Comparison of ENCODE assay signal across 18 mouse cellular contexts in genomic region chr15:13076908-13077669, GRCm38 (mm10).
A peak's percentile ranks its signal among the peaks of the same experiment; 100 is the strongest.
DNase-seq lines count a peak whose midpoint lies in the region; ATAC-seq and TF ChIP-seq lines count a peak whose summit lies in the region.
"Had no signal": no experiment of that assay in that cellular context is flagged by ENCODE, and none has a peak within 500 bp of the region (broad histone marks: within the 10 kb centered on the region; RNA-seq: fewer than 3 reads in every experiment).

No protein-coding gene starts in this region.

- H3K27ac ChIP-seq in hindbrain, postnatal 0 days = no peak overlapping the region
- no peak overlapping the region for H3K27ac ChIP-seq in hindbrain, embryonic 10.5 days
- H3K27ac ChIP-seq in limb, embryonic 10.5 days = no peak overlapping the region
- H3K27ac ChIP-seq: embryonic facial prominence, embryonic 12.5 days; heart, embryonic 10.5 days; liver, embryonic 14.5 days had no signal

- no peak overlapping the region for H3K4me2 ChIP-seq in hindbrain, postnatal 0 days (ENCODE audit: low read depth, low read length)
- H3K4me2 ChIP-seq: embryonic facial prominence, embryonic 12.5 days had no signal

- no peak for TF ChIP-seq CTCF in hindbrain, postnatal 0 days (IDR thresholded peaks at IDR 0.05; ENCODE audit: low read depth)

- H3K4me3 ChIP-seq in hindbrain, postnatal 0 days (ENCODE audit: low read length) = no peak overlapping the region
- H3K4me3 ChIP-seq in hindbrain, embryonic 10.5 days = no peak overlapping the region
- no peak overlapping the region for H3K4me3 ChIP-seq in limb, embryonic 10.5 days
- H3K4me3 ChIP-seq: embryonic facial prominence, embryonic 12.5 days; heart, embryonic 10.5 days had no signal

- no peaks in the 10 kb centered on the region for H3K27me3 ChIP-seq in hindbrain, postnatal 0 days (ENCODE audit: insufficient read depth, low read length)
- H3K27me3 ChIP-seq in hindbrain, embryonic 10.5 days (ENCODE audit: insufficient read depth, poor library complexity, severe bottlenecking) = no peaks in the 10 kb centered on the region
- H3K27me3 ChIP-seq in limb, embryonic 10.5 days (ENCODE audit: low read depth, poor library complexity, severe bottlenecking) = no peaks in the 10 kb centered on the region
- H3K27me3 ChIP-seq: embryonic facial prominence, embryonic 12.5 days had no signal

- no peaks in the 10 kb centered on the region for H3K4me1 ChIP-seq in hindbrain, postnatal 0 days (ENCODE audit: insufficient read depth, low read length)
- H3K4me1 ChIP-seq in hindbrain, embryonic 10.5 days (replicated peaks) = no peaks in the 10 kb centered on the region
- H3K4me1 ChIP-seq in limb, embryonic 10.5 days = no peaks in the 10 kb centered on the region
- H3K4me1 ChIP-seq: embryonic facial prominence, embryonic 12.5 days had no signal

- H3K36me3 ChIP-seq in hindbrain, postnatal 0 days (ENCODE audit: insufficient read depth, low read length) = no peaks in the 10 kb centered on the region
- H3K36me3 ChIP-seq in hindbrain, embryonic 10.5 days = peaks cover 5% of the 10 kb centered on the region; the same call in 1 of the 2 replicates
- no peaks in the 10 kb centered on the region for H3K36me3 ChIP-seq in limb, embryonic 10.5 days
- H3K36me3 ChIP-seq: embryonic facial prominence, embryonic 12.5 days; heart, embryonic 10.5 days had no signal

- DNase-seq in hindbrain, postnatal 0 days (ENCODE audit: low spot score) = peak; percentile 32
- no peak for DNase-seq in hindbrain, embryonic 10.5 days (ENCODE audit: low spot score)
- DNase-seq in ovary, adult 18-20 months (ENCODE audit: low spot score) = peak; percentile 4
- no peak for DNase-seq in ovary, postnatal 14 days (ENCODE audit: low spot score)
- peak; percentile 13 for DNase-seq in adrenal gland, postnatal 10 days
- peak; percentile 8 for DNase-seq in limb, embryonic 10.5 days (ENCODE audit: low spot score)
- DNase-seq in c-Kit-positive CD71-positive TER-119-positive erythroid progenitor cells, embryonic 14.5 days (ENCODE audit: low spot score) = no peak
- no peak for DNase-seq in frontal cortex, adult 2 months (ENCODE audit: extremely low spot score in 1 of 2, low spot score in 1 of 2)
- DNase-seq: cerebellum, adult 2 months; kidney, adult 8-10 months; kidney, postnatal 25 days; layer of hippocampus, adult 9-11 months; right cerebral cortex, postnatal 25 days; thymus, adult 2 months had no signal

- WGBS in hindbrain, postnatal 0 days = 51% methylated on average over 8 of the region's 8 CpGs
- WGBS in hindbrain, embryonic 10.5 days = 79% methylated on average over 8 of the region's 8 CpGs
- WGBS in limb, embryonic 10.5 days = 88% methylated on average over 8 of the region's 8 CpGs

- no peaks in the 10 kb centered on the region for H3K9me3 ChIP-seq in hindbrain, postnatal 0 days (ENCODE audit: low read length)
- H3K9me3 ChIP-seq in hindbrain, embryonic 10.5 days = no peaks in the 10 kb centered on the region
- no peaks in the 10 kb centered on the region for H3K9me3 ChIP-seq in limb, embryonic 10.5 days (replicated peaks)
- H3K9me3 ChIP-seq: embryonic facial prominence, embryonic 12.5 days; heart, embryonic 10.5 days had no signal

- H3K9ac ChIP-seq in hindbrain, postnatal 0 days (replicated peaks; ENCODE audit: low read length) = no peak overlapping the region
- H3K9ac ChIP-seq: embryonic facial prominence, embryonic 12.5 days; liver, embryonic 14.5 days had no signal

- ATAC-seq in hindbrain, postnatal 0 days = peak; percentile 47
- ATAC-seq: forebrain, embryonic 16.5 days had no signal

Comparison
In these comparisons a context has a peak if more than half of its experiments do, and no peak if none do; other contexts are left out.
1. DNase-seq: peak in hindbrain, postnatal 0 days (single experiment), ovary, adult 18-20 months (single experiment), adrenal gland, postnatal 10 days (single experiment) and limb, embryonic 10.5 days (single experiment); none in hindbrain, embryonic 10.5 days (single experiment), ovary, postnatal 14 days (single experiment), c-Kit-positive CD71-positive TER-119-positive erythroid progenitor cells, embryonic 14.5 days (single experiment) and frontal cortex, adult 2 months (0 of 2).